ENCODE assay signal across 9 mouse cellular contexts in genomic region chr11:114866486-114867360, GRCm38 (mm10). TPM values are rescaled to one million over a fixed set of nuclear protein-coding genes. Genes with fewer than 3 reads are reported as not detected.
DNase-seq lines count a peak whose midpoint lies in the region; ATAC-seq and TF ChIP-seq lines count a peak whose summit lies in the region.
"Had no signal": no experiment of that assay in that cellular context is flagged by ENCODE, and none has a peak within 500 bp of the region (broad histone marks: within the 10 kb centered on the region; RNA-seq: fewer than 3 reads in every experiment).

No protein-coding gene starts in this region.

- H3K9ac ChIP-seq in embryonic facial prominence, embryonic 14.5 days (ENCODE audit: low read depth, low read length) = 0 out of 2 replicates have a peak overlapping the region, but pooled peaks have one; percentile 11
- peak overlapping the region; percentile 18; the same call in 1 of the 2 replicates for H3K9ac ChIP-seq in intestine, embryonic 15.5 days
- no peak overlapping the region for H3K9ac ChIP-seq in lung, embryonic 14.5 days

- no peak for ATAC-seq in embryonic facial prominence, embryonic 14.5 days (ENCODE audit: low read depth)
- ATAC-seq in intestine, embryonic 15.5 days = peak; percentile 71
- peak; percentile 75 for ATAC-seq in lung, embryonic 14.5 days (ENCODE audit: insufficient read depth)

- H3K4me2 ChIP-seq in embryonic facial prominence, embryonic 14.5 days (ENCODE audit: low read depth, low read length) = no peak overlapping the region
- H3K4me2 ChIP-seq in intestine, embryonic 15.5 days (replicated peaks) = peak overlapping the region; percentile 43
- H3K4me2 ChIP-seq in lung, embryonic 14.5 days = peak overlapping the region; percentile 23; the same call in 1 of the 2 replicates

- 40% methylated on average over 9 of the region's 10 CpGs for WGBS in embryonic facial prominence, embryonic 14.5 days
- 34% methylated on average over 10 of the region's 10 CpGs for WGBS in intestine, embryonic 15.5 days
- WGBS in lung, embryonic 14.5 days = 31% methylated on average over 10 of the region's 10 CpGs

- no peak for TF ChIP-seq CTCF in lung, embryonic 14.5 days (IDR thresholded peaks at IDR 0.05; ENCODE audit: low read depth)

- H3K27me3 ChIP-seq in embryonic facial prominence, embryonic 14.5 days (replicated peaks; ENCODE audit: control insufficient read depth, insufficient read depth, low read length) = no peaks in the 10 kb centered on the region
- no peaks in the 10 kb centered on the region for H3K27me3 ChIP-seq in intestine, embryonic 15.5 days (replicated peaks)
- H3K27me3 ChIP-seq in lung, embryonic 14.5 days (ENCODE audit: insufficient read depth, low read length) = no peaks in the 10 kb centered on the region

- peaks cover 72% of the 10 kb centered on the region for H3K36me3 ChIP-seq in embryonic facial prominence, embryonic 14.5 days (ENCODE audit: control insufficient read depth, insufficient read depth, low read length)
- peaks cover 8% of the 10 kb centered on the region; the same call in 1 of the 2 replicates for H3K36me3 ChIP-seq in intestine, embryonic 15.5 days
- peaks cover 35% of the 10 kb centered on the region for H3K36me3 ChIP-seq in lung, embryonic 14.5 days (ENCODE audit: insufficient read depth)

- H3K4me1 ChIP-seq in embryonic facial prominence, embryonic 14.5 days (ENCODE audit: control insufficient read depth, insufficient read depth, low read length) = peaks cover 13% of the 10 kb centered on the region
- H3K4me1 ChIP-seq in intestine, embryonic 15.5 days (replicated peaks) = peaks cover 25% of the 10 kb centered on the region
- peaks cover 15% of the 10 kb centered on the region for H3K4me1 ChIP-seq in lung, embryonic 14.5 days (ENCODE audit: insufficient read depth)

- peak; percentile 42 for DNase-seq in embryo, embryonic 10.5 days (ENCODE audit: low spot score)
- no peak for DNase-seq in embryo, embryonic 11 days
- peak; percentile 17 for DNase-seq in embryonic facial prominence, embryonic 14.5 days (ENCODE audit: low spot score)
- DNase-seq in lung, embryonic 14.5 days = peak; percentile 70
- no peak for DNase-seq in frontal cortex, postnatal 14 days (ENCODE audit: low spot score in 2 of 2)
- DNase-seq in right cerebral cortex, postnatal 10 days (ENCODE audit: low spot score in 2 of 2) = no peak
- no peak for DNase-seq in B cell, adult 2 months

- H3K4me3 ChIP-seq in embryonic facial prominence, embryonic 14.5 days (ENCODE audit: low read depth, low read length) = no peak overlapping the region
- H3K4me3 ChIP-seq in intestine, embryonic 15.5 days (replicated peaks) = no peak overlapping the region
- H3K4me3 ChIP-seq in lung, embryonic 14.5 days (ENCODE audit: low read depth, low read length) = no peak overlapping the region
- H3K4me3 ChIP-seq: myocyte had no signal

- no peaks in the 10 kb centered on the region for H3K9me3 ChIP-seq in embryonic facial prominence, embryonic 14.5 days (ENCODE audit: control insufficient read depth, low read length)
- H3K9me3 ChIP-seq in intestine, embryonic 15.5 days = no peaks in the 10 kb centered on the region
- H3K9me3 ChIP-seq in lung, embryonic 14.5 days (ENCODE audit: low read depth, low read length) = no peaks in the 10 kb centered on the region

- no peak overlapping the region for H3K27ac ChIP-seq in embryonic facial prominence, embryonic 14.5 days (replicated peaks; ENCODE audit: low read depth, low read length)
- peak overlapping the region; percentile 78 for H3K27ac ChIP-seq in intestine, embryonic 15.5 days
- peak overlapping the region; percentile 54; the same call in 1 of the 2 replicates for H3K27ac ChIP-seq in lung, embryonic 14.5 days (ENCODE audit: low read depth)

RNA-seq across cellular contexts. Expression of gene Gprc5c, which starts 15.8 kb away (rescaled TPM):
- 39.6 and 40.3 TPM in 2 replicates for polyA plus RNA-seq in embryonic facial prominence, embryonic 14.5 days (2014; fragmentation: Nextera tagmentation; extraction: Ambion mirVana)
- polyA plus RNA-seq in intestine, embryonic 15.5 days (2015; fragmentation: Nextera tagmentation; extraction: Ambion mirVana) = 15.5 and 16.0 TPM in 2 replicates
- 34.7 and 39.2 TPM in 2 replicates for polyA plus RNA-seq in lung, embryonic 14.5 days (2014; fragmentation: Nextera tagmentation; extraction: Ambion mirVana)

RNA-seq across cellular contexts. Expression of gene Cd300a, which starts 23.1 kb away (rescaled TPM):
- 0.96 and 1.7 TPM in 2 replicates for polyA plus RNA-seq in embryonic facial prominence, embryonic 14.5 days (2014; fragmentation: Nextera tagmentation; extraction: Ambion mirVana)
- polyA plus RNA-seq in intestine, embryonic 15.5 days (2015; fragmentation: Nextera tagmentation; extraction: Ambion mirVana) = 1.2 and 2.2 TPM in 2 replicates
- 0.75 and 1.7 TPM in 2 replicates for polyA plus RNA-seq in lung, embryonic 14.5 days (2014; fragmentation: Nextera tagmentation; extraction: Ambion mirVana)

Comparison
In these comparisons a context has a peak if more than half of its experiments do, and no peak if none do; other contexts are left out.
1. DNase-seq: peak in embryo, embryonic 10.5 days (single experiment), embryonic facial prominence, embryonic 14.5 days (single experiment) and lung, embryonic 14.5 days (single experiment); none in embryo, embryonic 11 days (single experiment), frontal cortex, postnatal 14 days (0 of 2), right cerebral cortex, postnatal 10 days (0 of 2) and B cell, adult 2 months (0 of 2).